Mouse (Mus musculus) cerebral cortex, adult 2 months (tissue): ENCODE data around the gene Rnf103.

ENCODE experiments used
- WGBS: fragments of 180-500 bp; shearing (Covaris S2); methylation state at CpG from one replicate; pipeline ENCODE4 v1.1.7; 2018; 5-methylcytosine and 5-hydroxymethylcytosine counted together

Gene Rnf103

DNA sequence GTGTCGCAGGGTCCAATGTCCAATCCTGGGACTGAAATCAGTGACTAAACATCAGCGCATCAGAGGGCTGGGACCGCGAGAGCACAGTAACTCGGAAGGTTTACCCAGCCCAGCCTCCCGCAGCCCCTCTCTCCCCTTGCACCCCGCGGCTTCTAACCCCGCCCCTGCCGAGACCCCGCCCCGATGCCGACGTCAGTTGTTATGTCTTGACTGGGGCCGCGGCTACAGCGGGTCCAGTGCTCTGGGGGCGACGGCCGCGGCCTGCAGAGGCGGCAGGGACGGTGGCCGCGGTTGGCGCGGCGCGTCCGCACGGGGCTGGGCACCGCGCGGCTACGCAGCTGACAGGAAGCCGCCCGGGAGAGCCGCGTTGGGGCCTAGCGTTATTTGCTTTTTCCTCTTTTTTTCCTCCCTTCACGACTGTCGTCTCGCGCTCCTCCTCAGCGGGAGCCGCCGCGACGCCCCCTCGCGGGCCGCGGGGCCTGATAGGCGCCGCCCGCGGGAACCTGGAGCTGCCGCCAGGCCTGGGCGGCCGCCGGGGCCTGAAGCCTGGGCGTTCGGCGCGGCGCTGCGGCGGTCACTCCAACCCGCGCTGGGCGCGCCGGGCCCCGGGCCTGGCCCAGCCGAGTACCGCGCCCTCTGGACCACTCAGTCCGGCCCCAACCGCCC is at the start of gene Rnf103:
Gene Rnf103, plus strand, starts transcription at position 220 of the 666 bp plus-strand sequence.
- WGBS, result under 1% methylated on average over 55 of the region's 79 CpGs

DNA sequence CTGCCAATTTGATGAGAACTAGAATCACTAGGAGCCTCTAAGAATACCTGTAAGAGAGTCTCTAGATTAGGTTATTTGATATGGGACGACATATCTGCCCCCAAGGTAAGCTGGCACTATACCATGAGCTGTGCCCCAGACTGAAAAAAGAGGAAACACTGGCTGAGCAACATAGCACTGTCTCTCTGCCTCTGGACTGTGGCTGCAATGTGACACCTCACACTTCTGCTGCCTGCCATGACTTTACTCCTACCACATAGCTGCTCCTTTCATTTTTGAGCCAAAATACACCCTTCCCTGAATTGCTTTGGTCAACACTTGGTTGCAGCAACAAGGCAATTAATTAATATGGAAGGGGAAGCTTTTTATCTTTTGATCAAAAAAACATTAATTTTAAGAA is 48.9 kb upstream of the Rnf103 start:
- 78% methylated on average over 1 of the region's 1 CpGs for WGBS

GRCm38 (mm10) chr6:71445560-71445959 is 48.1 kb upstream of the Rnf103 start:
- WGBS, result 89% methylated on average over 6 of the region's 6 CpGs

- WGBS, result 85% methylated on average over 2 of the region's 2 CpGs
These were observed 40.9 kb upstream of the Rnf103 start for GRCm38 (mm10) chr6:71452792-71453191.

- WGBS, result 83% methylated on average over 8 of the region's 8 CpGs
These were observed 35.6 kb upstream of the Rnf103 start for GRCm38 (mm10) chr6:71457956-71458608.

DNA sequence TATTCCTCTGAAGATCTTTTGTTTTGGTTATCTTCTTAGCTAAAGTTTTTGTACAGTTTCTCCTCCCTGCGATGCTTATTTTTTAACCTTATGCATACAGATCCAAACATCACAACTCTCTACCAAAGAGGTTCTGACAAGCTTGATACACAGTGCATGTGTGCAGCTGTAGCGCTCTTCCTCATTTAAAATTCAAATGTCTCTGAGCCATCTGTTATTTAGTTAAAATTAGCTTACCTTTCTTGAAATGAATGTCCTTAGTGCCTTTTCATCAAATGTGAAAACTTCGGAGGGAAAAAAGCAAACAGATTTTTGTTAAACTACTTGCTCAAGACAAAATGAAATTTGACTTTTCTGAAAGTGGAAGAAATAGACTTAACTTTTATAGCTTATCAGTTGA is 28.5 kb upstream of the Rnf103 start:
- WGBS, result 39% methylated on average over 3 of the region's 3 CpGs

- 53% methylated on average over 4 of the region's 4 CpGs for WGBS
These were observed 25.9 kb upstream of the Rnf103 start for GRCm38 (mm10) chr6:71467766-71468165.

DNA sequence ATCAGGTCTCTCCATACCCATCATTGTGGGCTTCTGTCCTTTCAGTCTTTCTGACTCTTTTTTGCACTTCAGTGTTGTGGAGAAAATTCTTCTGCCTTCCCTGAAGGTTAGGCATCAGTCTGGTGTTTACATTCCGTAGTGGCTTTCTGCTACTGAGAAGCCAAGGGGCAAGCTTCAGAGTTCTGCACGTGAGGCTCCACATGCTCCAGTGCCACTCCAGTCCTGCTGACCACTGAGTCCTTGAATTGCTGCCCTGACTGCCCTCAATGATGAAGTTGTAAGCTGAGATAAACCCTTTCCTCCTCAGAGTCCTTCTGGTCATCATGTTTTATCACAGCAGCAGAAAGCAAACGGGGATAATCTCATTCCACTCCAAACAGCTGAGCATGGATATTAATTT is 24.4 kb upstream of the Rnf103 start:
- whole genome bisulfite sequencing, result 83% methylated on average over 3 of the region's 3 CpGs

- WGBS, result 88% methylated on average over 4 of the region's 4 CpGs
These were observed 21.7 kb upstream of the Rnf103 start for GRCm38 (mm10) chr6:71471830-71472520.

GRCm38 (mm10) chr6:71472786-71473185 is 20.9 kb upstream of the Rnf103 start:
- 94% methylated on average over 1 of the region's 1 CpGs for WGBS

- 83% methylated on average over 3 of the region's 3 CpGs for WGBS
These were observed 18.1 kb upstream of the Rnf103 start for GRCm38 (mm10) chr6:71475604-71476003.

DNA sequence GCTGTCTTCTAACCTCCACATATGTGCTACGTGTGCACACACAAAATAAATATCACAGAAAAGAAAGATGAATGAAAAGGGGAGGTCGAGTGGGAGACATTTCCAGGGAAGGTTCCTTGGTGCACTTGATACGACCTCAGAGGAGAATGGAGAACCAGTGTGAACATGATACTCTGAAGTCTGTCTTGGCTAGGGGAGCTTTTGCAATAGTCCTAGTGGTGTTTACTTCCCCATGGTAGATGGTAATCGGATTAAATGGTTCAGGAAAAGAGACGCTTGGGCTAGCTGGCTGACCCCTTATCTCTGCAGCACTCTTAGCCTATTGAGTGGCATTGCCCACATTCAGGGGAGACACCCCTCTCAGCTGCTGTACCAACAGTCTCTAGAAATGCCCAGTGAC is 16.9 kb upstream of the Rnf103 start:
- WGBS, result 82% methylated on average over 5 of the region's 5 CpGs

- WGBS, result 90% methylated on average over 10 of the region's 10 CpGs
These were observed 14.7 kb upstream of the Rnf103 start for GRCm38 (mm10) chr6:71478816-71479568.

DNA sequence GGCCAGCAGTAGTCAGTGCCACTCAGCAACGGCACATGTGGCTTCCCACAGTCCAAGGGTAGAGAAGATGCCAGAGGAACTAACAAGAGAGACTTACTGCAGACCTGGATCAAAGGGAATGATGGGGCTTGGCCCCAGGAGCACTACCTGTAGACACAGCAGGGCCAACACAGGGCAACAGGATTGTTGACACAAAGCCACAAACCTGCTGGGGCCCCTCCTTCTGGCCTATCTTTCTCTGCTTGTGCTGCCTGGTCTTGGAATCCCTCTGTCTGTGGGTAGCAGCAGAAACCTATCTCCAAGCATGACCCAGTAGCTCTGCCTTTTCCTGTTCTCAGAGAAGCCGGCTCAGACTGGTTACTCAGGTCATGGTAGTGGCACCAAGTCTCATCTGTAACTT is 14.1 kb upstream of the Rnf103 start:
- 92% methylated on average over 2 of the region's 2 CpGs for WGBS

- WGBS, result 87% methylated on average over 1 of the region's 1 CpGs
These were observed 13.6 kb upstream of the Rnf103 start for GRCm38 (mm10) chr6:71480136-71480535.

- 67% methylated on average over 7 of the region's 7 CpGs for WGBS
These were observed 12.6 kb upstream of the Rnf103 start for GRCm38 (mm10) chr6:71481136-71481535.

DNA sequence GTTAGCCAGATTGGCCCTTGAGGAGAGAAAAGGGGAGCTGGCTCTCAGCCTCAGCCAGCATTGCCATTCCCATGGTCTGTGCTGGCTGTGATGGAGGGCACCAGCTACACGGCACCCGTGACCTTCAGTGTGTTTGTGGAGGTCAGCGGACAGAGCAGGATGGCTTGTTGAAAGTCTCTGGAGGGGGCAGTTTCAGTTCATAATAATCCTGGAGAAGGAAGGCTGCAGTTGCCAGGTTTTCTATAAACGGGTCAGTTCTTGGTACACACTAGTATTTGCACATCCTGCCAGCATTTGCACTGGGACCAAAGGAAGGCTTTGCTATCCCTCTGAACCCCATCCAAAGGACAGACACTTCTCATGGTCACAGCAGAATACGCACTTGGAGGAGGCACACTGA is 8.4 kb upstream of the Rnf103 start:
- 78% methylated on average over 5 of the region's 5 CpGs for WGBS

GRCm38 (mm10) chr6:71486226-71486625 is 7.5 kb upstream of the Rnf103 start:
- 78% methylated on average over 2 of the region's 2 CpGs for WGBS

DNA sequence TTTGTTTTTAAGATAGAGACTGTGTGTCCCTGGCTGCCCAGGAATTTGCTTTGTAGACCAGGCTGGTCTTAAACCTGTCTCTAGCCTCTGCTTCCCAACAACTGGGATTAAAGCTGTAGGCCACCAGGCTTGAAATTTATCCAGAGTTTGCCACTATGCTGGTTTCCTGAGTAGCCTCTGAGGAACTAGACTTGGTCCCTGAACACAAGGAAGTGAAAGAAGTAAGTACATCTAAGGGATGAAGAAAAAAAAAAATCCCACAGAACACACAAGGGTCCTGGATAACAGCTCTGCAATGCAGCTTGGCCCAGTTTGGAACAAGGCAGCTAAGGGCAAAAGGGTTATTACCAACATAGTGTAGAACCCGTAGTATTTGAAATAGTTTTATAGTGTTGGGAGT is 6.8 kb upstream of the Rnf103 start:
- 89% methylated on average over 1 of the region's 1 CpGs for whole genome bisulfite sequencing

DNA sequence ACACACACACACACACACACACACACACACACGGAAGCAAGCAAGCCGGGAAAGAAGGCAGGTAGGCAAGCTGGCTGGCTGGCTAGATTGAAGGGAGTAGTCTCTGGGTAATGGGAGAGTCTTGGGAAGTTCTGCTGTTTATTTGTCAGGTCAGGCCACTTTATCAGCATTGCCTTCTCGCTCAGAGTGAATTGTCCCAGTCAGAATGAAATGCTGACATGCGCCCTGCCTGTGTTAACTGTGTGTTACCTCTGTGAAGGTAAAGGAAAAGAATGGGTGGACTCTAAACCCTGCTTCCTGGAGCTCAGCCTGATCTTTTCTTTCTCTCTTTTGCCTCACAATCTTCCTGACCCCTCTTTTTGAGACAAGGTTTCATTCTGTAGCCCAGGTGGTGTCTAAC is 5.7 kb upstream of the Rnf103 start:
- 74% methylated on average over 4 of the region's 4 CpGs for WGBS

- WGBS, result 36% methylated on average over 4 of the region's 4 CpGs
These were observed 1.6 kb upstream of the Rnf103 start for GRCm38 (mm10) chr6:71492136-71492535.
